Mouse (Mus musculus): ENCODE measurements around the gene Glt8d1.
A peak's percentile ranks its signal among the peaks of the same experiment; 100 is the strongest.

Glt8d1 gene

GRCm38 (mm10) chr14:31001307-31002205 is at the start of gene Glt8d1, which contains the start of gene Spcs1:
Gene Glt8d1, plus strand, starts transcription at chr14:31001400.
Gene Spcs1, minus strand, starts transcription at chr14:31001672.
- DNase-seq (ENCODE audit: low read depth, low spot score) = peak; percentile 77

- DNase-seq (ENCODE audit: low read depth, low spot score) = no peak
Measured at GRCm38 (mm10) chr14:30958517-30958916, 42.7 kb upstream of the Glt8d1 start.

- no peak for DNase-seq (ENCODE audit: low read depth, low spot score)
Measured at GRCm38 (mm10) chr14:30959031-30959430, 42.2 kb upstream of the Glt8d1 start.

- DNase-seq (ENCODE audit: low read depth, low spot score) = no peak
Measured at GRCm38 (mm10) chr14:30960366-30960765, 40.8 kb upstream of the Glt8d1 start.

GRCm38 (mm10) chr14:30974204-30974603 is 27.0 kb upstream of the Glt8d1 start:
- no peak for DNase-seq (ENCODE audit: low read depth, low spot score)

GRCm38 (mm10) chr14:30976222-30976621 is 25.0 kb upstream of the Glt8d1 start:
- DNase-seq (ENCODE audit: low read depth, low spot score) = no peak

- no peak for DNase-seq (ENCODE audit: low read depth, low spot score)
Measured at GRCm38 (mm10) chr14:30996417-30996816, 4.8 kb upstream of the Glt8d1 start.

GRCm38 (mm10) chr14:31000356-31000755 is 844 bp upstream of the Glt8d1 start:
- no peak for DNase-seq (ENCODE audit: low read depth, low spot score)

- no peak for DNase-seq (ENCODE audit: low read depth, low spot score)
Measured at GRCm38 (mm10) chr14:31000816-31001306, 339 bp upstream of the Glt8d1 start.

GRCm38 (mm10) chr14:31004527-31004926 is 3.3 kb downstream of the Glt8d1 start:
- no peak for DNase-seq (ENCODE audit: low read depth, low spot score)

GRCm38 (mm10) chr14:31006779-31007178 is 5.6 kb downstream of the Glt8d1 start:
- DNase-seq (ENCODE audit: low read depth, low spot score) = no peak

- no peak for DNase-seq (ENCODE audit: low read depth, low spot score)
Measured at GRCm38 (mm10) chr14:31011588-31011987, 10.4 kb downstream of the Glt8d1 start.

- no peak for DNase-seq (ENCODE audit: low read depth, low spot score)
Measured at GRCm38 (mm10) chr14:31013928-31014327, 12.7 kb downstream of the Glt8d1 start.

- DNase-seq (ENCODE audit: low read depth, low spot score) = no peak
Measured at GRCm38 (mm10) chr14:31016063-31016462, 14.9 kb downstream of the Glt8d1 start.

- peak; percentile 39 for DNase-seq (ENCODE audit: low read depth, low spot score)
Measured at GRCm38 (mm10) chr14:31017854-31018253, 16.7 kb downstream of the Glt8d1 start.

- peak; percentile 96 for DNase-seq (ENCODE audit: low read depth, low spot score)
Measured at GRCm38 (mm10) chr14:31018860-31019291, 17.7 kb downstream of the Glt8d1 start, which contains the start of the genes Pbrm1 and Gnl3. Gene Pbrm1, plus strand, starts transcription at chr14:31019138. Gene Gnl3, minus strand, starts transcription at chr14:31019152.

- peak; percentile 79 for DNase-seq (ENCODE audit: low read depth, low spot score)
Measured at GRCm38 (mm10) chr14:31019331-31020205, 18.4 kb downstream of the Glt8d1 start.

- no peak for DNase-seq (ENCODE audit: low read depth, low spot score)
Measured at GRCm38 (mm10) chr14:31022579-31022978, 21.4 kb downstream of the Glt8d1 start.

- no peak for DNase-seq (ENCODE audit: low read depth, low spot score)
Measured at GRCm38 (mm10) chr14:31025785-31026184, 24.6 kb downstream of the Glt8d1 start.

- no peak for DNase-seq (ENCODE audit: low read depth, low spot score)
Measured at GRCm38 (mm10) chr14:31045296-31045695, 44.1 kb downstream of the Glt8d1 start.

GRCm38 (mm10) chr14:31045817-31046216 is 44.6 kb downstream of the Glt8d1 start:
- DNase-seq (ENCODE audit: low read depth, low spot score) = no peak

All from mesoderm, embryonic 11.5 days (tissue).